Mouse (Mus musculus) hindbrain, embryonic 16.5 days (tissue): ENCODE measurements around the gene Pfkfb2. TPM values are rescaled to one million over a fixed set of nuclear protein-coding genes. Genes with fewer than 3 reads are reported as not detected.

Experiments used
- ATAC-seq: fragments of 200-750 bp; cut with Nextera tagmentation; 2 replicates; pipeline ENCODE4 v1.8.0; 2017; ENCODE audit warnings: moderate TSS enrichment, moderate library complexity
- H3K27ac ChIP-seq: fragments of 300-500 bp; sonication (generic); 2 replicates; pipeline ENCODE4 v1.5.1; 2014; ENCODE audit warnings: low read depth, mild to moderate bottlenecking, control low read depth, low read length, moderate library complexity
- H3K27me3 ChIP-seq: fragments of 300-500 bp; sonication (generic); replicated peaks from 2 replicates; pipeline ENCODE4 v1.6.1; 2014; ENCODE audit warnings: low read length; ENCODE audit not compliant: control insufficient read depth, insufficient read depth
- H3K36me3 ChIP-seq: fragments of 300-500 bp; sonication (generic); 2 replicates; pipeline ENCODE4 v1.6.1; 2014; ENCODE audit warnings: mild to moderate bottlenecking, low read length, moderate library complexity, mixed read lengths; ENCODE audit not compliant: control insufficient read depth, insufficient read depth
- H3K4me1 ChIP-seq: fragments of 300-500 bp; sonication (generic); 2 replicates; pipeline ENCODE4 v1.6.1; 2014; ENCODE audit warnings: low read depth, low read length; ENCODE audit not compliant: control insufficient read depth, insufficient read depth
- H3K4me2 ChIP-seq: fragments of 300-500 bp; sonication (generic); 2 replicates; pipeline ENCODE4 v1.6.1; 2014; ENCODE audit warnings: mild to moderate bottlenecking, low read length, control low read depth, moderate library complexity
- H3K4me3 ChIP-seq: fragments of 300-500 bp; sonication (generic); 2 replicates; pipeline ENCODE4 v1.5.1; 2014; ENCODE audit warnings: mild to moderate bottlenecking, low read length, control low read depth, moderate library complexity
- H3K9ac ChIP-seq: fragments of 300-500 bp; sonication (generic); 2 replicates; pipeline ENCODE4 v1.6.1; 2014; ENCODE audit warnings: low read depth, mild to moderate bottlenecking, control low read depth, low read length, moderate library complexity
- H3K9me3 ChIP-seq: fragments of 300-500 bp; sonication (generic); 2 replicates; pipeline ENCODE4 v1.6.1; 2014; ENCODE audit warnings: mild to moderate bottlenecking, low read length, moderate library complexity; ENCODE audit not compliant: control insufficient read depth
- WGBS: fragments of 180-500 bp; shearing (Covaris S2); extraction: QIAGEN DNeasy Blood & Tissue Kit; methylation state at CpG from one replicate; pipeline ENCODE4 v1.1.7; 2014; 5-methylcytosine and 5-hydroxymethylcytosine counted together
- polyA plus RNA-seq: library from polyadenylated mRNA; unstranded; fragments of >200 nt; fragmentation: Nextera tagmentation; extraction: Ambion mirVana; gene quantifications from 2 replicates; pipeline ENCODE4 v1.2.1, GENCODE M21; 2015

Pfkfb2 gene
- polyA plus RNA-seq, 1 experiment from 2014 or later: 17.6 TPM

GRCm38 (mm10) chr1:130716218-130716512 lies 12.9 kb downstream of the Pfkfb2 start:
- Histone ChIP-seq H3K36me3 (no peaks in the 10 kb centered on the region), H3K4me2 (peak overlapping the region; percentile 99), H3K27me3 (no peaks in the 10 kb centered on the region), H3K27ac (peak overlapping the region; percentile 80), H3K4me1 (peaks cover 13% of the 10 kb centered on the region), H3K4me3 (peak overlapping the region; percentile 92), H3K9me3 (no peaks in the 10 kb centered on the region), H3K9ac (peak overlapping the region; percentile 97)
- 0% methylated on average over 3 of the region's 3 CpGs for WGBS
- ATAC-seq: peak; percentile 12; the same call in 1 of the 2 replicates

- Histone ChIP-seq H3K4me3 (peak within 1 kb of the TSS; percentile 92), H3K9me3 (no peaks in the 10 kb centered on the region), H3K9ac (peak within 1 kb of the TSS; percentile 97), H3K4me2 (peak within 1 kb of the TSS; percentile 99), H3K4me1 (peaks cover 11% of the 10 kb centered on the region), H3K27me3 (no peaks in the 10 kb centered on the region), H3K36me3 (no peaks in the 10 kb centered on the region), H3K27ac (peak within 1 kb of the TSS; percentile 80)
- peak; percentile 95 for ATAC-seq
- under 1% methylated on average over 36 of the region's 38 CpGs for WGBS
Measured at GRCm38 (mm10) chr1:130715561-130716217, 13.4 kb downstream of the Pfkfb2 start, which contains the start of gene Gm29427. Gm29427 (minus strand) TSS chr1:130715799.

GRCm38 (mm10) chr1:130714046-130714445 lies 15.0 kb downstream of the Pfkfb2 start:
- Histone ChIP-seq H3K4me1 (peaks cover 11% of the 10 kb centered on the region), H3K27me3 (no peaks in the 10 kb centered on the region), H3K36me3 (no peaks in the 10 kb centered on the region), H3K9me3 (no peaks in the 10 kb centered on the region), H3K4me2 (no peak overlapping the region), H3K27ac (no peak overlapping the region), H3K9ac (no peak overlapping the region), H3K4me3 (no peak overlapping the region)
- no peak for ATAC-seq
- WGBS: 80% methylated on average over 4 of the region's 4 CpGs

GRCm38 (mm10) chr1:130710283-130711080 lies 18.6 kb downstream of the Pfkfb2 start:
- no peak overlapping the region for H3K4me2 ChIP-seq
- H3K27me3 ChIP-seq: no peaks in the 10 kb centered on the region
- no peaks in the 10 kb centered on the region for H3K9me3 ChIP-seq
- H3K27ac ChIP-seq: no peak overlapping the region
- 86% methylated on average over 22 of the region's 22 CpGs for WGBS
- H3K9ac ChIP-seq: no peak overlapping the region
- peaks cover 13% of the 10 kb centered on the region for H3K36me3 ChIP-seq
- H3K4me3 ChIP-seq: no peak overlapping the region
- no peak for ATAC-seq
- H3K4me1 ChIP-seq: peaks cover 3% of the 10 kb centered on the region; the same call in 1 of the 2 replicates

GRCm38 (mm10) chr1:130703613-130704012 lies 25.4 kb downstream of the Pfkfb2 start:
- H3K27me3 ChIP-seq: no peaks in the 10 kb centered on the region
- no peaks in the 10 kb centered on the region for H3K9me3 ChIP-seq
- ATAC-seq: no peak
- no peaks in the 10 kb centered on the region for H3K4me1 ChIP-seq
- 90% methylated on average over 2 of the region's 2 CpGs for WGBS
- H3K27ac ChIP-seq: no peak overlapping the region
- H3K36me3 ChIP-seq: peaks cover 39% of the 10 kb centered on the region
- no peak overlapping the region for H3K9ac ChIP-seq
- H3K4me3 ChIP-seq: no peak overlapping the region
- H3K4me2 ChIP-seq: no peak overlapping the region

- 96% methylated on average over 11 of the region's 11 CpGs for WGBS
- peaks cover 42% of the 10 kb centered on the region for H3K36me3 ChIP-seq
- no peaks in the 10 kb centered on the region for H3K4me1 ChIP-seq
- no peak overlapping the region for H3K9ac ChIP-seq
- H3K27ac ChIP-seq: no peak overlapping the region
- no peak overlapping the region for H3K4me3 ChIP-seq
- no peak for ATAC-seq
- no peak overlapping the region for H3K4me2 ChIP-seq
- no peaks in the 10 kb centered on the region for H3K9me3 ChIP-seq
- no peaks in the 10 kb centered on the region for H3K27me3 ChIP-seq
Measured at GRCm38 (mm10) chr1:130701976-130702375, 27.1 kb downstream of the Pfkfb2 start.

- no peak overlapping the region for H3K4me3 ChIP-seq
- H3K27ac ChIP-seq: no peak overlapping the region
- no peaks in the 10 kb centered on the region for H3K27me3 ChIP-seq
- 93% methylated on average over 10 of the region's 10 CpGs for WGBS
- H3K9me3 ChIP-seq: no peaks in the 10 kb centered on the region
- no peak overlapping the region for H3K9ac ChIP-seq
- H3K4me2 ChIP-seq: no peak overlapping the region
- ATAC-seq: no peak
- H3K4me1 ChIP-seq: no peaks in the 10 kb centered on the region
- H3K36me3 ChIP-seq: peaks cover 32% of the 10 kb centered on the region
Measured at GRCm38 (mm10) chr1:130699937-130700633, 29.0 kb downstream of the Pfkfb2 start.

- no peak overlapping the region for H3K4me2 ChIP-seq
- no peak for ATAC-seq
- no peaks in the 10 kb centered on the region for H3K4me1 ChIP-seq
- H3K27ac ChIP-seq: no peak overlapping the region
- 93% methylated on average over 5 of the region's 5 CpGs for WGBS
- no peaks in the 10 kb centered on the region for H3K27me3 ChIP-seq
- no peak overlapping the region for H3K4me3 ChIP-seq
- H3K9ac ChIP-seq: no peak overlapping the region
- H3K36me3 ChIP-seq: peaks cover 32% of the 10 kb centered on the region
- no peaks in the 10 kb centered on the region for H3K9me3 ChIP-seq
Measured at GRCm38 (mm10) chr1:130698601-130699000, 30.5 kb downstream of the Pfkfb2 start.

- H3K4me2 ChIP-seq: no peak overlapping the region
- H3K36me3 ChIP-seq: peaks cover 3% of the 10 kb centered on the region
Measured at GRCm38 (mm10) chr1:130683905-130684304, 45.1 kb downstream of the Pfkfb2 start.

More at GRCm38 (mm10) chr1:130683905-130684304, 45.1 kb downstream of the Pfkfb2 start:
- Histone ChIP-seq H3K9ac (no peak overlapping the region), H3K4me3 (no peak overlapping the region), H3K4me1 (no peaks in the 10 kb centered on the region), H3K27me3 (no peaks in the 10 kb centered on the region), H3K9me3 (no peaks in the 10 kb centered on the region), H3K27ac (no peak overlapping the region)
- WGBS: 50% methylated on average over 1 of the region's 1 CpGs
- ATAC-seq: no peak
